Mouse (Mus musculus) brain, adult 10 weeks (tissue): ENCODE measurements around the gene Tas2r105. TPM values are rescaled to one million over a fixed set of nuclear protein-coding genes. Genes with fewer than 3 reads are reported as not detected.

ENCODE experiments used
- polyA plus RNA-seq: library from polyadenylated mRNA; stranded (reverse); fragments of 350-450 nt; fragmentation: Illumina TruSeq; extraction: RNeasy Lipid Tissue Mini Kit (QIAGEN cat#74804); gene quantifications from one replicate; pipeline ENCODE4 v1.2.3, GENCODE M21; 2015; ENCODE audit warnings: low read depth, low replicate concordance

Gene Tas2r105
- not detected for polyA plus RNA-seq

GRCm38 (mm10) chr6:131687395-131687794, at the start of gene Tas2r105:
TSS of gene Tas2r105 (minus strand) at chr6:131687495.

GRCm38 (mm10) chr6:131689963-131690362, 2.7 kb upstream of the Tas2r105 start, which contains the start of gene Tas2r114:
TSS of gene Tas2r114 (minus strand) at chr6:131690063.

DNA sequence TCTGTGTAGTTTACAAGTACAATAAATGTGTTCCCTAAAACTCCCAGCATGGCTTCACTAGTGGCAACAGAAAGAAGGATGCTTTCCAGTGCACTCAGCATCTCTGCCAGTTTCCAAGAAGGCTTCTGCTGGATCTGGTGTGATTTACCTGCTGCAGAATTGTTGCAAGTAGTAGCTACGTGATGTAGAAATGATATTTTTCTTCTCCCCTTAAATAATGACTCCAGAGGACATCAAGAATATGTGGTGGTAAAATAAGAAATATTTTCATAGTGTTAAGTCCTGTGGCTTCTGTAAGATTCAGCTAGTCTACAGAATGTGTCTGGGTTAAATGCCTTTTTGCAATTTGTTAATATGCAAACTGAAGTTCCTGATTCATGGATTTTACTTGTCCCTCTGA, 1.7 kb downstream of the Tas2r105 start, which contains the start of gene Tas2r104:
Gene Tas2r104 (minus strand): TSS at position 101 of the 400 bp plus-strand sequence.

DNA sequence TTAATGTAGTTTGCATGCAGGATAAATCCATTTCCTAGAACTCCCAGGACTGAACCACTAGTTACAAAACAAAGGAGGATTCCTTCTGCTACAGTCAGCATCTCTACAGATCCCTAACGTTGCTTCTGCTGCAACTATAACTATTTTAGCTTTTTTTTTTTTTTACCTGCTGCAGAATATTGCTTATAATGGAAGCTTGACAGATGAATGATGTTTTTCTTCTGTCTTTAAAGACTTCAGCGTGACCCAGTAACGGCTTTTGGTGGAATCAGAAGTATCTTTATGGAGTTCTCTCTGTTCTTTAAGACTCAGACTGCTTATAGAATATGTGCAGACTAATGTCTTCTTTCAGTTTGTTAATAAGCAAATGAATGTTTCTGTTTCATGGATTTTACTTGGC, 8.5 kb downstream of the Tas2r105 start, which contains the start of gene Tas2r106:
Gene Tas2r106 (minus strand): TSS at position 101 of the 400 bp plus-strand sequence.

GRCm38 (mm10) chr6:131660049-131660448, 27.2 kb downstream of the Tas2r105 start, which contains the start of gene Tas2r107:
TSS of gene Tas2r107 (minus strand) at chr6:131660149.

Other genes with a start within 250 kb of the Tas2r105 start
- gene 5430401F13Rik, start 201.1 kb downstream of the Tas2r105 start, polyA plus RNA-seq, result not detected
- gene Gm6619, start 201.1 kb downstream of the Tas2r105 start, polyA plus RNA-seq, result not detected
- gene Tas2r130, start 56.6 kb downstream of the Tas2r105 start, polyA plus RNA-seq, result not detected
- gene Tas2r107, start 27.3 kb downstream of the Tas2r105 start, polyA plus RNA-seq, result not detected
- not detected for gene Tas2r106, start 8.6 kb downstream of the Tas2r105 start, polyA plus RNA-seq
- gene Tas2r104, start 1.8 kb downstream of the Tas2r105 start, polyA plus RNA-seq, result not detected
- not detected for gene Tas2r114, start 2.6 kb upstream of the Tas2r105 start, polyA plus RNA-seq